Mouse (Mus musculus): ENCODE results near the gene Mical3.

GRCm38 (mm10) chr6:120915649-120915975 is 215.2 kb downstream of the Mical3 start:
- TF ChIP-seq ZC3H11A (IDR thresholded peaks at IDR 0.05; ENCODE audit: borderline replicate concordance, low read depth, low read length) (no peak), MAFK (IDR thresholded peaks at IDR 0.05; ENCODE audit: insufficient read depth, low read depth, low read length) (no peak), HCFC1 (IDR thresholded peaks at IDR 0.05; ENCODE audit: borderline replicate concordance, insufficient read depth, low read length) (no peak), CHD2 (IDR thresholded peaks at IDR 0.05; ENCODE audit: low read depth, low read length) (no peak)

Data from ES-E14 (cell line).